Mouse (Mus musculus) cortical plate, adult 2 months (tissue): ENCODE data around the gene Aagab. TPM values are rescaled to one million over a fixed set of nuclear protein-coding genes. Genes with fewer than 3 reads are reported as not detected.

Source experiments
- H3K27ac ChIP-seq: fragments of 200-500 bp; 2 replicates; pipeline ENCODE4 v1.5.1; 2012; ENCODE audit warnings: low read length, control low read depth, inconsistent platforms; ENCODE audit not compliant: insufficient read depth
- H3K4me1 ChIP-seq: fragments of 200-500 bp; 2 replicates; pipeline ENCODE4 v1.6.1; 2011; ENCODE audit warnings: low read length; ENCODE audit not compliant: control insufficient read depth, insufficient read depth
- H3K4me3 ChIP-seq: fragments of 200-500 bp; 2 replicates; pipeline ENCODE4 v1.5.1; 2011; ENCODE audit warnings: mild to moderate bottlenecking, low read length, control low read depth; ENCODE audit not compliant: insufficient read depth
- CTCF ChIP-seq: fragments of 200-500 bp; IDR thresholded peaks from 2 replicates; pipeline ENCODE4 v1.5.1; 2011; ENCODE audit warnings: mild to moderate bottlenecking, control low read depth, low read length; ENCODE audit not compliant: insufficient read depth; ENCODE audit errors: extremely low read depth
- POLR2A ChIP-seq: fragments of 200-500 bp; IDR thresholded peaks from 2 replicates; pipeline ENCODE4 v1.6.1; 2011; ENCODE audit warnings: mild to moderate bottlenecking, low read length, control low read depth; ENCODE audit not compliant: insufficient read depth; ENCODE audit errors: extremely low read depth
- polyA plus RNA-seq: library from polyadenylated mRNA; depleted of rRNA; stranded (reverse); fragments of >200 nt; gene quantifications from 2 replicates; pipeline ENCODE4 v1.2.3, GENCODE M21; 2012; rRNA removed

Aagab gene
- polyA plus RNA-seq, 1 experiment = 30.7 TPM

DNA sequence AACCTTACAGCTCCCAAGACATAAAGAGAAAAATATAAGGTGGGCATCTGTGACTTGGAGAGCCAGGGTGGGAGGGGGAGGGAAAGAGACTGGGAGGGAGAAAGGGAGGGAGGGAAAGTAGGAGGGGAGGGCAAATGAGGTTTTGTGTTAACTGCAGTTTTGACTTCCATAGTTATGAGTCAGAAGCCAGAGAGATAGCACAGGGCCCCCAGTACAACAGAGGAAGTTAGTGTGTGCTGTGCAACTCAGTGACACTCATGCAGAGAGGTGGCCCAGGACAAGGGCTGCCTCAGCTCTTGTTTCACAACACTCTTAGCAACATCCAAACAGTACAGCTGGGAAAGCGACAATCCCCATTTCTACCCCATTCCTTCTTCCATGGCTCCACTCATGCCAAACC lies 75.6 kb downstream of the Aagab start:
- no peak overlapping the region for H3K4me3 ChIP-seq
- H3K27ac ChIP-seq = no peak overlapping the region
- H3K4me1 ChIP-seq = peaks cover 2% of the 10 kb centered on the region
- TF ChIP-seq POLR2A (no peak), CTCF (no peak)

DNA sequence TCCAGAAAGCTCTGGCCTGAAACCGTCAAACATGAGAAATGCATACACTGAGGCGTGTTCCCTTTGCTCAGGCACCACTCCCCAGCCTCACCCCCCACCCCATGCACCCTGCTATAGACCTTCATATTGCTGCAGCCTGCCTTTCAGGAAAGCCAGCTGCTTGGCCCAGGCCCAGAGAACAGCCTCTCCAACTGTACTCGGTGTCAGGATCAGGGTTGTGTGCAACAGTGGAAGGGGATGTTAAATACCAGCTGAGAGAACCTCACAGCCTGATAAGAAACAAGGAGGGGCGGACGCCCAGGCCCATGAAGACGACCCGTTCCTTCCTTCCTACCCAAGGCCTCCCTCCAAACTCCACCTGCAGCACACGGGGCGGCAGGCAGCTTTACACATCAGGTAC lies 79.8 kb downstream of the Aagab start:
- TF ChIP-seq CTCF (no peak), POLR2A (no peak)
- no peak overlapping the region for H3K4me3 ChIP-seq
- peaks cover 3% of the 10 kb centered on the region for H3K4me1 ChIP-seq
- no peak overlapping the region for H3K27ac ChIP-seq

DNA sequence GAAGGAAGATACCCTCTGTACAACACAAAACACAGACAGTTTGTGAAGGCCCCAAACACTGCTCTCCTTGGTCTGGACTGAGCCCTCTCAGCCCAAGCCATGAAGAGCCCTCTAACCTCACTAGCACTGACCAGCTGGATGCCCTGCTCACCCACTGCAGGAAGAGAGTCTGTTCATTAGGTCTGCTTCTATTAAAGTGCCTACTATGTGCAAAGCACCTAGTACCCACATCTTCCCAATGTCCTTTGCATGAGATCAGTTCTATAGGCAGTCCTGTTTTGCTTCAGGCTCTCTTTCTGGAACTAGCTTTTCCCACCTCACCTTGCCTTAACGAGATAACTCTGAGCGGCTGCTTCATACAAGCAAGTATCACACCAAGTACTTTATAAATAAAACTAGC lies 80.5 kb downstream of the Aagab start:
- H3K4me1 ChIP-seq = peaks cover 3% of the 10 kb centered on the region
- TF ChIP-seq POLR2A (no peak), CTCF (no peak)
- H3K27ac ChIP-seq = no peak overlapping the region
- no peak overlapping the region for H3K4me3 ChIP-seq

DNA sequence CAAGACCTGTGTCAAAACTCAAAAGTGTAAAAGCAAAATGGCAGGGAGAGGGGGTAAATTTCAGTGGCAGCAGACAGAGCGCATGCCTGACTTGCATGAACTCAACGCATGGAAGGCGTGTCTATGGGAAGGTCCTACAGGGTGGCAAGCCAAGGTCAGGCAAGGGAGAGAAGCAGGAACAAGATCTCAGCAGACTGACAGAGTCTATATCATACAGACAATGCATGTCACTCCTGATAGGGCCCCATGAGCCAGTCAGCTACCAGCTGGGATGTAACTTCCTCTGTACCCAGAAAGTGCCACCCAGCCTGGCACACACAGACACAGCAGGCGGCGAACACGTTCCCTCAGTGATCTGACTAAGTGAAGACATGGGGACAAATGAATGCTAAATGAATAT lies 81.8 kb downstream of the Aagab start:
- Histone ChIP-seq H3K4me1 (peaks cover 3% of the 10 kb centered on the region), H3K27ac (no peak overlapping the region), H3K4me3 (no peak overlapping the region)
- TF ChIP-seq CTCF (no peak), POLR2A (no peak)

DNA sequence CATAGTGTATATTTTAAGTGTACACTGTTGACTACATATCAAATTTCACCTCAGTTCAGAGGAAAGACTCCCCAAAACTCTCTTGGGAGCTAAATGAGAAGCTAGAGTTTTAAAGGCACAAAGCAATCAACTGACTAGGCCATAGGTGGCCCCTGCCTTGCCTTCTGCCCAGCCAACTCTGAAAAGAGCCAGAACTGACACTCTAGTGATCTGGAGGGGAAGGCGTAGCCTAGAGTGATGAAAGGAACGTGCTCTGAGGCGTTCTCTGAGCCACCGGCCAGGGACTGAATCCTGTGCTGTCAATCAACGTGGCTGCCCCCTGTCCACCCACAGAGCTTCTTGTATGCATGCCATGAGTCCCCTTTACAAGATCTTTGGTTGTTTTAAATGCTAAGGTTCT lies 82.9 kb downstream of the Aagab start:
- H3K27ac ChIP-seq = no peak overlapping the region
- TF ChIP-seq CTCF = no peak
- H3K4me3 ChIP-seq = no peak overlapping the region
- H3K4me1 ChIP-seq = peaks cover 3% of the 10 kb centered on the region

DNA sequence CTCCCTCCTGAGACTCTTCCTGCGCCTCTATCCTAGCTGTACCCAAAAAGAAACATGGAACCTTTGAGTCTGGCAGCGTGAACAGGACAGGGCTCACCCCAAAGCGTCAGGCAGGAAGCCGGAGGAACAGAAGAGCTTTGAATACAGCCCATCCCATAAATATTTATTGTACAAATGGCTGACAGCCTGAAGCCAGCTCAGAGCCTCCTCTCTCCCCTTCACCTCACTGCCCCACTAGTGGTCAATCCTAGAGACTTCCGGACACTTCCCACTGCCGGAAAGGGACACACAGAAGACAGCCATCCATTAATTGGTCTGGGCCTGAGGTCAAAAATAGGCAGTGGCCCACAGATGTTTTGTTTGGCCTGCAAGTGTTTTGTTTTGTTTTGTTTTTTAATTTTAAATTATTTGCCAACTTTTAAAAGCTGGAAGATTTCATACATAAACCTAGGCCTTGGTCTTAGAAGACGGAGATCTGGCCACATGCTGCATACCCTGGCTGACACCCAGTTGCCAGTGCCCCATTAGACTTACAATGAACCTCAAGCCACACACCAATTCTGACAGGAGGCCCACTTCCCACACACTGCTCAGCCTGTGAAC lies 85.1 kb downstream of the Aagab start:
- no peak overlapping the region for H3K27ac ChIP-seq
- H3K4me1 ChIP-seq = peaks cover 4% of the 10 kb centered on the region
- H3K4me3 ChIP-seq = no peak overlapping the region
- no peak for TF ChIP-seq CTCF
- no peak for TF ChIP-seq POLR2A

DNA sequence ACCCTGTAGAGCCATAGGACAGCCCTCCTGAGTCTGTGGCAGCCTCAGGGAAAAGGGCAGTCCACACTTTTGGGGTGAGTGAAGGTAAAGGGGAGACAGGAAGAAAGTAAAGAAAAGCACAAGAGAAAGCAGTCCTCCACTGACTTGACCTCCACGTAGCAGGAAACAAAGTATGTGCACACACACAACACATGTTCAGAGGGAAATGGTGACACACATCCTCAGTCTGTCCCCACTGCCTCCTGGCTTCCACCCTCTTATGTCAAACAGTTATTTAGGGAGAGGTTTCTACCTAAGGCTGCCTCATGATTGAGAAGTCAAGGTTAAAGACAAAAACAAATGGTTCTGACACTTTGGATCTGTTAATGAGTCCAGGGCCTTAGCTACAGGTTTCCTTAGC lies 88.1 kb downstream of the Aagab start:
- Histone ChIP-seq H3K4me1 (peaks cover 3% of the 10 kb centered on the region; the same call in 1 of the 2 replicates), H3K4me3 (no peak overlapping the region), H3K27ac (no peak overlapping the region)
- no peak for TF ChIP-seq CTCF
- no peak for TF ChIP-seq POLR2A

DNA sequence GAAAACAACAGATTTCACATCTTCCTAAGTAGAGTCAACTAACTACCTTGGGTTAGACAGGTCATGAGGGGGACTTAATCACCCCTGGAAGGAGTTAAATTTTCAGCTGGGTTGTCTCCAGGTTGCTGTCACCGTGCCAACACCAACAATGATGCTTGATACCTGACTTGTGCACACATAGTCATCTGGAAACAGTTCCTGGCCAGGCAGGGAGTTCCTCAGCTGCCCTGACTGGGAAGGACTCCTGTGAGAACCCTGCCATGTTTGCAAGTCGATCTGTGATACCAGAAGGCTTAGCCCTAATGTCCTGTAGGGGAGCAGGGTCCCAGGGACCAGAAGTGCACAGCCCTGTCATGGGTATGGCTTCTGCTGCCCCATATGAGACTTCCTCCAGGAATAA lies 89.5 kb downstream of the Aagab start:
- no peak for TF ChIP-seq POLR2A
- no peak for TF ChIP-seq CTCF
- H3K4me3 ChIP-seq = no peak overlapping the region
- H3K4me1 ChIP-seq = peaks cover 3% of the 10 kb centered on the region; the same call in 1 of the 2 replicates
- H3K27ac ChIP-seq = no peak overlapping the region

Other genes starting within 250 kb of the Aagab start
- 32.7 and 33.8 TPM in 2 replicates for gene Map2k5, start 224.8 kb upstream of the Aagab start, polyA plus RNA-seq
- gene 2300009A05Rik, start 203.4 kb upstream of the Aagab start, polyA plus RNA-seq = 29.6 and 35.2 TPM in 2 replicates
- gene Iqch, start 167 bp upstream of the Aagab start, polyA plus RNA-seq = 0.04 and 0.13 TPM in 2 replicates
- gene Smad3, start 155.3 kb downstream of the Aagab start, polyA plus RNA-seq = 40.3 and 46.8 TPM in 2 replicates